Mouse (Mus musculus) left cerebral cortex, postnatal 36 days (tissue): Measurements from ENCODE around the gene Ckap2l. TPM values are rescaled to one million over a fixed set of nuclear protein-coding genes. Genes with fewer than 3 reads are reported as not detected.
A peak's percentile ranks its signal among the peaks of the same experiment; 100 is the strongest.

Experiments used
- DNase-seq, 2 experiments: peaks; one replicate each; pipeline ENCODE4 v3.0.0; 2021 to 2022; ENCODE audit warnings: low spot score in 2 of 2, mixed read lengths in 1 of 2
- intact Hi-C: fragments of 180-260 bp; cut with DNase I; formaldehyde crosslinking; loops from one replicate; pipeline ENCODE4 v1.15.1; 2025
- total RNA-seq, 2 experiments: library from RNA; stranded (reverse); gene quantifications; 2 replicates each; pipeline ENCODE4 v1.2.3; 2021

Gene Ckap2l
- total RNA-seq: under 1 TPM; 0.66 to 0.84 TPM

DNA sequence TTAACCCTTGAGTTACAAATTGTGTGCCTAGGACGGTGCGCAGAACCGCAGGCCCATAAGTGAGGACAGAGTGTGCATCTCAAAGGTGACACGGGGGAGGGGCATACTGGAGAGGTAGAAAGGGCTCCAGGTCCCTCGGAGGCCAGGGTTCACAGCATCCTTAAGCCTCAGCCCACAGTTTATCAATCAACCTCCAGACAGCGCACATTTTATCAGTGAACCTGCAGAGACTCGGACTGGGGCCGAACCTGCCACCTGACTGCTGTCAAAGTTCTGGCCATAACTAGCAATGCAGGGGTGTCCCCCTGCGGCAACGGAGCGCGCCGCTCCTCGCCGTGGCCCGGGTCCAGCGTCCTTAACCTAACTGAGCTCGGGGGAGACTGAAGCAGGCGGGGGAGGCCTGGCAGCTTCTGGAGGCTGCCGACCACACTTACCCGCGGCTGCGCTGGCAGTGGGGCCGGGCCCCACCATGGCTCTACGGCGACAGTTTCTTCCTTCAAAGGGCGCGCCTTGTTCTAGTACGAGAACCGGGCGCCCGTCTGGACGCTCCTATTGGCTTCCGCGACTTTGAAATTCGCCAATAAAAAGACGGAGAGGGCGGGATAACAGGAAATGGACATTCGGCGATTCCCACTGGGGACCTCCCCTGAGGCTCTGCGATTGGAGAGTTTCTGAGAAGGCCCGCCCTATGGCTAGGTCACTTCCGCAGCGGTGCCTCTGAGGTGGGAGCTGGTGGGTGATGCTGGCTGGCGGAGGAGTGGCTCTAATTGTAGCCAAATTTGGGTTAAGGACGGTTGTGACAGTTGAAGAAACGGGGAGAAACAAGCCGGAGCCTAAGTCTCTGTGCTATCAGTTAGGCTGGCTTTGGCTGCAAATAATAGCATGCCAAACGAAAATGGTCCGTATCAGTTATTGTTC, at the start of gene Ckap2l:
Ckap2l (minus strand) TSS at position 542 of the 918 bp plus-strand sequence.
- intact Hi-C loops: loop anchor here (2.0 to 10.0 kb wide), 2 partner anchors 112 to 138 kb away; no protein-coding TSS in a partner anchor
- DNase-seq: peak; percentile 97 to 98

DNA sequence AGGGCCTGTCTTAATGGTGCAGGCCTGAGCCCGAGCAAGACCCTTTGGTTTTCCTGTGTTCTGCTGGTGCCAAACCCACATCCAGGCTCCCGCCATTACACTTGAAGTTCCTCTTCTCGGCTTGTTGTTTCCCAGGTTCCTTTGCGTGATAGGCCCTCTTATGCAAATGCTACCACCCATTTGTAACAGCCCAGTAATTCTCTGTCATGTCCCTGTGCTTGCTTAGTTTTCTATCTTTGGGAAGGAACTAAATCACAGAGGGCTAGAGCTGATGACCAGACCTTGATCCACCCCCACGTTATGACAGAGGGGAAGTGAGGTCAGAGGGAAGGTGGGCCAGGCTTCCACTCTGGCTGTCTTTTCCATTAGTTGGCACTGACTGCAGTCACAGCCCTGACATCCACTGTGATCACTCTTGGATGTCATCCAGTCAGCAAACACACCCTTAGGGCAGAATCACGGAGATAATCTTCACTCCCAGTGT, 41.2 kb upstream of the Ckap2l start:
- intact Hi-C loops: no loop called here

DNA sequence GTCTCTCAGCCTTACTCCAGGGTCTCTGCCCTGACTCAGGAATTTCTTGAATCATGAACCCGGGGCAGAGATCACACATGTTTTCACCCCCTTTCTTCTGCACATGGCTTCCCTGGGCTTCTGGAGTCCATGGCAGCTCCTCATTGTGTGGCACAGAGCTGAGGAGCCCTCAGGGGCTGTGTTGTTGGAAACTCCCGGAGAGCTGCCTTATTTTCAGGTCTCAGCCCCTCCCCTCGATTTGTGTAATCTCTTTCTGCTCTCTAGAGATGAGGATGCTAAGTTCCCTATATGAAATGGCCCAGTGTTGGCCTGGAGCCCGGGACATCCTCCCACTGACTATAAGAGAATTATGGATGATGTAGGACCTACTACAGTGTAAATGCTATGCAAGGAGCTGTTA, 36.5 kb upstream of the Ckap2l start:
- intact Hi-C loops: no loop called here
- no peak for DNase-seq

More for the DNA sequence above, 41.2 kb upstream of the Ckap2l start:
- DNase-seq: no peak

DNA sequence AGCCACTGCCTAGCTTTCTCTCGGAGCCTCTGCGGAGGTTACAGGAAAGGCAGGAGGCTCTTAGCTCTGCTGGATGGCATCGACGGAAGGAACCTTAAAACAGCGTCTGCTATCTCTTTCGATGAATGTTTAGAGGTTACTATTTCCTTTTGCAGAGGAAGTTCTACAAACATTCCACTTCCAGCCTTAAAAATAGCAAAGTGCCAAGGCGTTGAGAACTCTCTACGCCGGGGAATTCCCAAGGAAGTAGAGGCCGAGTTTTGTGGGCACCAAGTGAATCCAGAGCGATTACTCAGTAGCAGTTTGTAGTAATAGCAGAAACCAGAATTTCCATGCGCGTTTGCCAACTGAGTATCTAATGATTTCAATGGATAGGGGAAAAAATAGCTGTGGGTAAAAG, 33.5 kb upstream of the Ckap2l start:
- DNase-seq: no peak
- intact Hi-C loops: no loop called here

DNA sequence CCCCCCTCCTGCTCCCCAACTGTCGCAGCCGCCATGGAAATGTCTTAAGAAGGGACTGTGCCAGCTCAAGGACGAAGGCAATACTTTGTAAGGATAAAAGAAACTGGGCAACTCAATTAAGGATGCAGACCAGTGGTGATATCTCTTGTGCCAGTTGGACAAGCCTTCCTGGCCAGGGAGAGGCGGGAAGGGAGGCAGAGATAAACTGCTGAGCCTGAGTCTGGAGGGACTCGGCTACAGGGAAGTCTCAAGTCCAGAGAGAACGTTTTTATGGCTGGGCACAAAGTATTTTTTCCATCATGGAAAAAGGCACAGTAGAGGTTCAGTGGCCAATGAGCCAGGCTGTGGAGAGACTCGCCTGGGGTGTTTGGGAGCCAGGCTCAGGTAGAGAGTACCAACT, 33.0 kb upstream of the Ckap2l start:
- no peak for DNase-seq
- intact Hi-C loops: no loop called here

DNA sequence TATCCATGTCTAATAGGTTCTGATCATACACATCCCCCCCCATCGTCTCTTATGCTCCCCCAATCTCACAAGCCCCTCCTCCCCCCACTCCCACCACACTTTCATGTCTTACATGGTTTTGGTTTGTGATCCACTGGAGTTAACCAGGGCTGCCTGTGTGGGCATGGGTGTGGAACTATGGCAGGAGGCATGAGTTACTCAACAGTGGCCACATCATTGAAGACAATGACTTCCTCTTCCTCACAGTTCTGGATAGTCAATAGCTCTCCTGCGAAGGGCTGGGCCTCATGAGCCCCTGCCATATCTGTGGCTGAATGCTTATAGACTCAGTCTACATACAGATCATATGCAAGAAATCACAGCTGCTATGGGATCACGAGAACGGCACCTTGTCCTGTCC, 31.2 kb upstream of the Ckap2l start:
- intact Hi-C loops: no loop called here
- no peak for DNase-seq

DNA sequence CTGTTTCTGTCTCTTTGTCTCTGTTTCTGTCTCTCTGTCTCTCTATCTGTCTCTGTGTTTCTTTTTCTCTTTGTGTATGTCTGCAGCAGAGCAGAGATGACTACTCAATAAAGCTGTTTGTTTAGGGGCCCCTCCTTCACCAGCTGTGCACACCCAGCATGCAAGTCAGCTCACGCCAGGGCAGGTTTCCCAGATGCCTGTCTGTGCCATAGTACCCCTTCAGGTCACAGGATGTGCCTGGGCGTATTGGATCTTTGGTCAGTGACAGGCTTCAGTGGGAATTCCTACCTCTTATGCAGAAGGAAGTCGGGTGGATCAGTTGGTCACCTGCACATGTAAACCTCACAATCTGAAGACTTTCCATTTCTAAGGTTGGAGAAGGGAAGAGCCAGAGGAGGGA, 27.2 kb upstream of the Ckap2l start:
- DNase-seq: no peak

DNA sequence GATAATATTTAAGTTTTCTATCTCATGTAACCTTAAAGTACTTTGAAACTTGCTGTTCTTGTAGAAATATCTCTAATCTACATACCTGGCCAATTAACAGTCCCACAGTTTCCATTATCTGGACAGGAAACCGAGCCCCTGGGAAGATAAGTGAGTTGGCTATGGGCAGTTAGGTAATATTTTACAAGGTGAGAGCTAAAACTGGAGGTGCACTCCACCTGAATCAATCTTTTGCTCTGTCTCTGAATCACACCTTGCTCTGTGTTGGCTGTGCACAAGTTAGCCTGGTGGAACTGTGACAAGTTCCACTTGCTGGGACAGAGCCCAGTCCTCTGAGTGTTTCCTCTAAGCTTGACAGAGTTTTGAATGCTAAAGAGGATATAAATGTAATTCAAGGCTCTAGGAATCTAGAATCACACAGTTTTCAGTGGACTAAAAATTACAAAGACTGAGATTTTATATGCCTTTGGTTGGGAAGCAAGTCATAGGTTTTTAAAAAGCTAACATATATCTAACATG, 25.2 kb upstream of the Ckap2l start:
- intact Hi-C loops: no loop called here

More for the DNA sequence above, 27.2 kb upstream of the Ckap2l start:
- intact Hi-C loops: no loop called here

DNA sequence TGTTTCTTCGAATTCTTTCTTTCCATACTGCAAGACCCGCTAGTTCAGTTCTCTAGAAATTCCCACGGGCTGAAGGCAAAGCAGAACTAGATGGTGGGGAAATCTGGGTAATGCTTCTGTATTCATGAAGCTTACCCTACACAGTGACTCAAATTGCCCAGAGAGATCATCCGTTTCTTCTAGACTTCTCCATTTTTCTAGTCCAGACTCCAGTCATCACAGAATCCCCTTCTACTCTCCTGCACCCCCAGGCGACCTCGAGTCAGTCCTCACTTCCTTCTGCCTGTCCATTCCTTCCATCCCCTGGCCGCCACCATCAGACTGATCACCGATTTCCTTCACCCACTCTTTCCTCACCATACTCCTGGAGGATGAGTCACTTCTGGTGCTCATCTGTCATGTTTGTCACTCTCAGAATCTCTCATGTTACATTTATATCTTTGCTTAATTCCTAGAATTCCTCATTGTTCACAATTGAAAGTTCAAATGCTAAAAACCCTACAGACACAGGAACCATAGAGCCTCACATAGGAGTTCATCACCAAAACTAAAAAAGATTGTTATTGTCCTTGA, 23.1 kb upstream of the Ckap2l start:
- DNase-seq: no peak
- intact Hi-C loops: no loop called here

More for the DNA sequence above, 25.2 kb upstream of the Ckap2l start:
- DNase-seq: peak; percentile 45 to 56

DNA sequence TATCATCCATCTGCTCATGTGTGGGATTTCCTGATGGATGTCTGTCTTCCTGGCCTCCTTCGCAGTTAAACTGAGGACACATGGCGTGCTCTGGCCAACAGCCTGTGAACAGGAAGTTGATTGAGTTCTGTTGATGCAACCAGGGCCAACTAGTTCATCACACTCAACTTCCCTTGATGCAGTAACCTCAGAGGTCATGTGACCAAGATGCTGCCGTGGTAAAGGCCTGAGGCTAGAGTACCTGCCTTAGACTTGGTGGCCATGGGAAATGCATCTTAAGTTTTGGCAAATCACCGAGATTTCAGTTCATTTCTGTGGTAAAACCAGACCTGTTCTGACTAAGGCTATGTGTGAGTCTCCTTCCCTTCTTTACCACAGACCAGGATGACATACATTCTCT, 18.8 kb upstream of the Ckap2l start:
- intact Hi-C loops: no loop called here

DNA sequence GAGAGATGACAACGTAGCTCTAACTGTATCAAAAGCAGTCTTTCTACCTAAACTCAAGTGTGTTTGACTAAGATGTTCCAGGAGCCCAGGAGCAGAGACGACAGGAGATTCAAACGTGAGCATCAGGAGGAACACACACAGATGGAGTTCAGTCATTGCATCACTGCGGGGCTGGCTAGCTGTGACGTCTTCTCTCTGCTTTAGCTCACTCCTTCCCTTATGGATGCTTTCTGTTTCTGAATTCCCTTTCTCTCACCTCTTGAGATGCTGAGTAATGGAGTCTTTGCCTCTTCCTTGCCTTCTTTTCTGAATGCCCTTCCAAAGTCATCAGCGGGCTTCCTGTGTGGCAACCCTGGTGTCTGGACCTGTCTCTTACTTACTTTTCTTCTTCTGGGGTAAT, 17.9 kb upstream of the Ckap2l start:
- intact Hi-C loops: no loop called here
- DNase-seq: no peak

More for the DNA sequence above, 18.8 kb upstream of the Ckap2l start:
- no peak for DNase-seq

DNA sequence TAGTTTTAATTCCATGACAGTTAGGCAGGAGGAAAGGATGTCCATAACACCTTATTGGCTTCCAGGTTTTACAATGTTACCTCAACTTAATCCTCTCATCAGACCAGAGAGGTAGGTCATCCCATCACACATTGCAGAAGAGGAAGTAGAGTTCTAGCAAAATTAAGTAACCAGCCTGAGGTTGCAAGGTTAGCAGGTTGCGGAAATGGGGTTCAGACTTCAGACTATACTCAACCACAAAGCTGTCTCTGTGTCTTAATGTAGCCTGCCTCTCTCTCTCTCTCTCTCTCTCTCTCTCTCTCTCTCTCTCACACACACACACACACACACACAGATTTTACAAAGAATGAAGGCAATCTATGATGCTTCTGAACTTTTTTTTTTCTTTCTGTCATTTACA, 16.9 kb upstream of the Ckap2l start:
- no peak for DNase-seq
- intact Hi-C loops: no loop called here

DNA sequence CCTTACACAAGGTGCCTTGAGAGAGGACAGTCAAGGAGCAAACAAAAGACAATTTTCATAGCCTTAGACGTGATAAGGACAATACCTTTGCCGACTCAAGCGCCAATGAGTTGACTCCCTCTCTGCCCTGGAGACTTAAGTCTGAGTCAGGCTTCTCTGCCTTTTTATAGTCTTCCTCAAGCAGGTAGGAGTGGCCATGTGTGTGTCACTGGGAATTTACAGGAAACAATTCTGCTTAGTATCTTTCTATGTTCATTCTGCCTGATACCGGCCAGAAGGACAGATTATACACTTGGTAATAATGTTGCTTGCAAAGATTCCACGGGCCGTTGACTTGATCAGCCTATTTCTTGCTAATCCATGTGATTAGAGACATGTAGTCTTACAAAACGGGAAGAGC, 12.8 kb upstream of the Ckap2l start, which contains the start of gene Il1a:
Il1a (minus strand) TSS at position 137 of the 400 bp plus-strand sequence.
- no peak for DNase-seq
- intact Hi-C loops: no loop called here

DNA sequence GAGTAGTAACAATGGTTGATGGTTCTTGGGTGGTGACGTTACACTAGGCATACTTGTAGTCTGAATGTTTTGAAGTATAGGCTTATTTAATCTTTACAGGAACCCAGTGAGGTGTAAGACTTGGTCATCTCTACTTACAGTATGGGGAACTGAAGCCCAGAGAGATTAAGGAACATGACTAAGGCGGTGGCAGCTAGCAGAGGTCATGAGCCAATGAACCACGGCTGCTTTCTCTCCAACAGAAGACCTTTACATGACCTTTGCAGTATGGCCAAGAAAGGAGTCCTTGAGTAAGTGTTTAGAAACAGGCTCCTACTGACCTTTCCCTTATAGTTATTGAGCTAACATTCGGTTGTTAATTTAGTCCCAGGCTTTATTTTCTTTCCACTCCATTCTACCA, 9.0 kb upstream of the Ckap2l start:
- DNase-seq: no peak
- intact Hi-C loops: no loop called here

DNA sequence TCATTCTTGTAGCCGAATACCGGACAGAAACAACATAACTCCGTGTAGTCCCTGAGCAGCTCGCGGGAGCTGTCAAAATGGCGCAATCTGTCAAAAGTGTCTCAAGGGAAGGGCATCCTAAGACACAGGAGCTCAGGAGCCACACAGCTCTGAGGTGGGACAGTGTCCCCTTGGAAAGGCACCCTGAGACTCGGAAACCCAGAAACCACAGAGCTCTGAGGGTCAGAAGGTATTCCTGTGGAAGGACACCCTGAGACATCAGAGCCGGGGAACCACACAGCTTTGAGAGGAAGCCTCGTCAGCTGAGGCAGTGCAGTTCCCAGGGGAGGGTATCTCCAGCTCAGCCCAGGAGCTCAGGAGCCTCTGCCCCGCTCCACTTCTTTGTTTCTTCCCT, 574 bp upstream of the Ckap2l start:
- intact Hi-C loops: loop anchor here (2.0 to 10.0 kb wide), 2 partner anchors 111 to 137 kb away; no protein-coding TSS in a partner anchor

DNA sequence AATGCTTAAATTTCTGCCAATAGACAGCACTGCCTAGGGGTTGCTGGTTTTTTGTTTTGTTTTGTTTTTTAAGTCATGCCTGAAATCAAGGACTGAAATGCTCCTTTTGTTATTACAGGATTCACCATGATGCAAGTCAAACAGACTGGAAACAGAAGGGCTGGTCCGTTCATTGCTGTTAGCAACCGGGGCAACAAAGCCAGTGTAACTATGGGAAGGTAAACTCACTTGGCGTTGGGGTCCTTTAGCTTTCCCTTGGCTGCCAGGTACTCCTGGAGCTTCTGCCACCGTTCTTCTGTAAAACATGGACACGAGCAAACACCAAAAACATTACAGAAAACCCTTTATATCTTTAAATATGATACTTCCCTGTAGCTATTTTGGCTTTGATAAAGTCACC, 926 bp downstream of the Ckap2l start:
- no peak for DNase-seq
- intact Hi-C loops: loop anchor here (2.0 to 10.0 kb wide), 2 partner anchors 113 to 139 kb away; no protein-coding TSS in a partner anchor

More for the DNA sequence above, 574 bp upstream of the Ckap2l start:
- DNase-seq: no peak

DNA sequence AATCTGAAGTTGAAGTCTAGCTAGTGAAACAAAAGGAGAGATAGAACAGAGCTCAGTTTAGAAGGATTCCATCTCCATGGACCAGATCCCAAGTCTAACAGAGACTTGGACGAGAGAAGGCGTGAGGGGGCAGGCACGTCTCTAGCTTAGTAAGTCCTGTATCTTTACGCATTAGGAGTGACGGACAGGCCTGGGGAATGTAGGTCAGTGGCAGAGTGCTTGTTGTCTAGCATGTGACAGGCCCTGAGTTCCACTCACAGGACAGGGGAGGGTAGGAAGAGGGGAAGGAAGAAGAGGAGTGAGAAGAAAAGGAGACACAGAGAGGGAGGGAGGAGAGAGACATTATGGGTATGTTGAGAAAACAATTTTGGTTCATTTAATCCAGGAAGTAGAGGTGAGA, 1.9 kb downstream of the Ckap2l start:
- no peak for DNase-seq
- intact Hi-C loops: loop anchor here (10.0 kb wide), 1 partner anchor 140 kb away; no protein-coding TSS in a partner anchor

DNA sequence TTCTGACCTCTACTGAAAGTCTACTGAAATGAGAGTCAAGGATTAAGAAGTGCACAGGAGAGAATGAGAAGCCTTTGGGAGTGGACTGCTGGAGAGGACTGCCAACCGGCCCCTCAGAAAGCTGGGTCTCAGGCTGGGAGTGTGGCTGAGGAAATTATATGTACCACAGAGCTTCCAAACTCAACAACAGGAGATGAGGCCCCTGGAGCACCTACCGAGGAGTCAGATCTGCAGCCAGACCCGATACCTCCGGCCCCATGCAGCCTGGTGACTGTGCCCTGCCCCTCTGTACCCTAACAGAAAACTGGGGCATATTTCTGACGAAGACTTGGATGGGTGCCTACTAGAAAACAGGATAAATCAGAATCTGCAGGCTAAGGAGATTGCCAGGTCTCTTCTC, 23.2 kb downstream of the Ckap2l start:
- intact Hi-C loops: no loop called here
- no peak for DNase-seq

DNA sequence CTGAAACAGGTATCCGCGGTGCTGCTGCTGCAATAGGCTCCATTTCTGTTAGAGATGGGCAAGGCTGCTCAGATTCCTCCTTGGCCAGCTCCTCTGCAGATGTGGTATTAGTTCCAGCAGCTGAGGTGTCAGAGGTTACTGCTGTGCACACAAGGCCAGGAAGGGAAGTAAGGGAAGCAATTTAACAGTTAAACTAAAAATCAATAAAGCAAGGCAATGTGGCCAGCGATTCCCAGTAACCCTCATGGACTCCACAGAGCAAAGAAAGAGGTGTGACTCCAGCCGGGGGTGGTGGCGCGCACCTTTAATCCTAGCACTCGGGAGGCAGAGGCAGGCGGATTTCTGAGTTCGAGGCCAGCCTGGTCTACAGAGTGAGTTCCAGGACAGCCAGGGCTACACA, 26.4 kb downstream of the Ckap2l start:
- intact Hi-C loops: no loop called here
- no peak for DNase-seq

DNA sequence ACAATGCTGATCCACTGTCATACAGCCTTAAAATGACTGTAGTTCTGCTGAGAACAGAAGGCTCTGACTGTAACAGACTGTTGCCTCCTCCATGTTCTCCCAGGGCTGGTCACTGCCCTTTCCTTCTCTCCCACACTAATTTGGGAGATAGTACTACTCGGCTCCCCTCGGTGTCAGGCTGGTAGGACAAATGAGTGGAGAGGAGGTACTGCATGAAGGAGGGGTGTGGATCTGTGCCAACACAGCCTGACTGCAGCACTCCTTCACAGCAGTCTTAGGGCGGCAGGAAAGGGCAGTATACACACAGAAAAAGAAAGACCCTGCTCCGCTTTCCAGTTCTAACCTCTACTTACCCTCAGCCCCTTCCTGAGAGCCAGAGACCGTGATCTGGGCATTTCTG, 27.0 kb downstream of the Ckap2l start:
- no peak for DNase-seq
- intact Hi-C loops: no loop called here
